Mouse (Mus musculus): Measurements from ENCODE around the gene Hhat. TPM values are rescaled to one million over a fixed set of nuclear protein-coding genes. Genes with fewer than 3 reads are reported as not detected.

The Hhat gene
- total and polyA plus RNA-seq, 3 experiments, result 1.6 to 2.8 (median 2.1) TPM

DNA sequence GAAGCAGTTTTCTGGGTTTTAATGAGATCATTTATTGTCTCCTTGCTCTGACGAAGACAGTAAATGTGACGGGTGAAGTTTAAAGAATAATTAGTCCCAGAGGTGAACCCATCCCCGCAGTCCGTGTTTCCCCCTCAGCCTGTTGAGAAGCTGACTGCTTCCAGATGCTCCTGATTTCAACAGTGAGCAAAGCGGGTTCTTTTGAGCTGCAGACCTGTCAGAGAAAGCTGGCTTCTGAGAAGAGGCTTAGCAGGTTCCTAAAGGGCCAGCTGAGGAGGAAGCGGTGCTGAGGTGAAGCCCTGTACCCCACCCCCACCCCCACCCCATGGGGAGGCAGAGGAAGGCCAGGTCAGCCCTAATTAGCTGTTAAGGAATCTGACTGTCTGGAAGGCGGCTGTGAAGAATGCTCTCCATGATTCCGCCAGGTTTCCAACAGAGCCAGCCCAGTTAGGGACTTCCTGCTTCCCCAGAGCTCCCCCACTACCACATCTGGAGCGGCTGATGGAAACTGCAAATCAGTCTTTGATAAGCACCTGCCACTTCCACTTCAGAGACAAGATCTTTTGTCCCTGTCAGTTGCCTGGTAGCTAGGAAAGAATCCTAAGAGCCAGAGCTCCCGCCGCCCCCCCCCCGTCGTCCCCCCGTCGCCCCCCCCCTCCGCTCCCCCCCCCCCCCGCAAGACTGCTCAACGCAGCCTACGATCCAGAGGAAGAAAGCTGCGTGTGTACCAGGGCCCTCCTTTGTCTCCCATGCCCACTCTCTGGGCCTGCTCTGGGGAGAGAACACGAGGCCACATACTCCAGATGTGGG is 25.4 kb upstream of the Hhat start:
- H3K79me2 ChIP-seq (replicated peaks; ENCODE audit: control insufficient read depth, insufficient read depth, low read length), result no peaks in the 10 kb centered on the region
- peaks cover 9% of the 10 kb centered on the region for H3K4me1 ChIP-seq (ENCODE audit: control insufficient read depth, insufficient read depth, low read length)
- H3K4me3 ChIP-seq, result no peak overlapping the region
- WGBS, result 16% methylated on average over 14 of the region's 21 CpGs
- no peaks in the 10 kb centered on the region for H3K27me3 ChIP-seq (ENCODE audit: control insufficient read depth, insufficient read depth, low read length)
- no peaks in the 10 kb centered on the region for H3K36me3 ChIP-seq (ENCODE audit: control insufficient read depth, insufficient read depth, low read length)
- no peak overlapping the region for H3K9ac ChIP-seq (ENCODE audit: low read depth, low read length)
- intact Hi-C loops (cut with DNase I), result no loop called here
- DNase-seq, result no peak
- TF ChIP-seq CTCF (IDR thresholded peaks at IDR 0.05) (no peak), POLR2A (IDR thresholded peaks at IDR 0.05; ENCODE audit: insufficient read depth, low read depth, low read length) (no peak), EP300 (IDR thresholded peaks at IDR 0.05; ENCODE audit: insufficient read depth, low read depth, low read length) (no peak)
- H3K27ac ChIP-seq, result no peak overlapping the region

DNA sequence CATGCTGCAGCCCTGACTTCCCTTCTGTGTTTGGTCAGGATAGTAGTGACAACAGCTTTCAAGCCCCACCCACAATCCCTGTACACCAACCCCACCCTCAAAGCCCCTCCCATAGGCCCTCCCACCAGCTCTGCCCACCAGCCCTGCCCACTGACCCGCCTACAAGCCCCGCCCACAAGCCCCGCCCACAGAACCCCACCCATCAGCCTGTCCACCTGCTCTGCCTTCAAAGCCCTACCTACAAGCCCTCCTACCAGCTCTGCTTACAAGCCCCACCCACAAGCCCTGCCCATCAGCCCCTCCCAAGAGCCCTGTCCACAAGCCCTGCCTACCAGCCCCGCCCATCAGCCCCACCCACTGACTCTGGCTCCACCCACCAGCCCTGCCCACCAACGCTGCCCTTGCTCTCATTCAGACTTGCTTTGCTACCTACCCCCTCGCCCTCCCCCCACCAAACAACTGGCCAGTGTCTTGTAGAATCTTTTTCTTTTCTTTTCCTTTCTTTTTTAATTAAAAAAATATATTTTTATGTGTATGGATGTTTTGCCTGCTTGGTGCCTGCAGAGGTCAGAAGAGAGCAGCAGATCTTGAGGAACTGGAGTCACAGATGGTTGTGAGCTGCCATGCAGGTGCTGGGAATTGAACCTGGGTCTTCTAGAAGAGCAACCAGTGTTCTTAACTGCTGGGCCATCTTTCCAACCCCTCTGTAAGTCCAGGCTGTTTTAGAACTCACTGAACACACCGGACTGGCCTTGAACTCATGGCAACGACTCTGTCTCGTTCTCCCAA is 24.1 kb upstream of the Hhat start:
- no peak overlapping the region for H3K9ac ChIP-seq (ENCODE audit: low read depth, low read length)
- H3K4me1 ChIP-seq (ENCODE audit: control insufficient read depth, insufficient read depth, low read length), result peaks cover 9% of the 10 kb centered on the region
- H3K36me3 ChIP-seq (ENCODE audit: control insufficient read depth, insufficient read depth, low read length), result no peaks in the 10 kb centered on the region
- H3K27me3 ChIP-seq (ENCODE audit: control insufficient read depth, insufficient read depth, low read length), result no peaks in the 10 kb centered on the region
- H3K4me3 ChIP-seq, result no peak overlapping the region
- DNase-seq, result no peak
- intact Hi-C loops (cut with DNase I), result no loop called here
- peak; percentile 27 for TF ChIP-seq CTCF (IDR thresholded peaks at IDR 0.05)
- no peak for TF ChIP-seq POLR2A (IDR thresholded peaks at IDR 0.05; ENCODE audit: insufficient read depth, low read depth, low read length)
- 62% methylated on average over 9 of the region's 9 CpGs for WGBS
- no peaks in the 10 kb centered on the region for H3K79me2 ChIP-seq (replicated peaks; ENCODE audit: control insufficient read depth, insufficient read depth, low read length)
- H3K27ac ChIP-seq, result no peak overlapping the region

DNA sequence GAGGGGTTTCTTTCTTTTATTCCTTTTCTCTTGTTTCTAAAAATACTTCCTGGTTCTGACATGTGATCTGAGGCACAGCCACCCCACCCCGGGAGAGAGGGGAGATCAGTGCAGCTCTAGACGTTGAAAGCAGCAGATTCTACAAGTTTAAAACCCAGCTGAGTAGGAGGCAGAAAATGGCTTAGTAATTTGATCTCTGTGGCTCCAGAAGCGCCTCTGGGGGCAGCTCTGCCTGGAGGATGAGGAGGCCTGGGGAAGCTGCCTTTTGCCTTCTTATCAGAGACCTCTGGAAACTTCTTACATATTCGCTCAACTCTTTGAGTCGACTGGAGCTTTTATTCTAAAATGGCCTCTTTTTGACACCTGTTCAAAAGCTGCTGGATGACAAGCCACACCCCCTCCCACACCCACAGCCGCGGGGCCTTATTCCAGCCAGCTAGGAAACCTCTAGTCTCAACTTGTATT is 20.9 kb upstream of the Hhat start:
- Histone ChIP-seq H3K79me2 (replicated peaks; ENCODE audit: control insufficient read depth, insufficient read depth, low read length) (no peaks in the 10 kb centered on the region), H3K9ac (ENCODE audit: low read depth, low read length) (no peak overlapping the region), H3K4me3 (no peak overlapping the region), H3K27ac (no peak overlapping the region), H3K4me1 (ENCODE audit: control insufficient read depth, insufficient read depth, low read length) (peaks cover 5% of the 10 kb centered on the region), H3K27me3 (ENCODE audit: control insufficient read depth, insufficient read depth, low read length) (no peaks in the 10 kb centered on the region), H3K36me3 (ENCODE audit: control insufficient read depth, insufficient read depth, low read length) (no peaks in the 10 kb centered on the region)
- intact Hi-C loops (cut with DNase I), result no loop called here
- no peak for DNase-seq
- 23% methylated on average over 7 of the region's 7 CpGs for WGBS
- TF ChIP-seq EP300 (IDR thresholded peaks at IDR 0.05; ENCODE audit: insufficient read depth, low read depth, low read length) (no peak), CTCF (IDR thresholded peaks at IDR 0.05) (no peak), POLR2A (IDR thresholded peaks at IDR 0.05; ENCODE audit: insufficient read depth, low read depth, low read length) (no peak)

DNA sequence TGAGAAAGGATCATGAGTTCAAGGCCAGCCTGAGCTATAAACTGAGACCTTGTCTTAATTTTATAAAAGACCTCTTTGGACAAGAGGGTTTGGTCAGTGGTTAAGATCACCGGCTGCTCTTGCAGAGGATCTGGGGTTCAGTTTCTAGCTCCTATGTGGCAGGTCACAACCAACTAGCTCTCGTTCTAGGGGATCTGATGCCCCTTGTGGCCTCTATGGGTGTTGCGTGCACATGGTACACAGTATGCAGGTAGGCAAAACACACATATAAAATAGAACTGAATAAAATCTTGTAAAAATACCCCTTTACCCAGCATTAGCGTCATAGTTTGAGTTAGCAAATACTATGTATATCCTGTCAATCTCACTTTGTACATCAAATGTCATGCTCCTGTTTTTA is 19.4 kb upstream of the Hhat start:
- Histone ChIP-seq H3K36me3 (ENCODE audit: control insufficient read depth, insufficient read depth, low read length) (no peaks in the 10 kb centered on the region), H3K27ac (no peak overlapping the region; the same call in 1 of the 2 replicates), H3K27me3 (ENCODE audit: control insufficient read depth, insufficient read depth, low read length) (no peaks in the 10 kb centered on the region), H3K4me1 (ENCODE audit: control insufficient read depth, insufficient read depth, low read length) (peaks cover 7% of the 10 kb centered on the region), H3K79me2 (replicated peaks; ENCODE audit: control insufficient read depth, insufficient read depth, low read length) (no peaks in the 10 kb centered on the region), H3K9ac (ENCODE audit: low read depth, low read length) (no peak overlapping the region), H3K4me3 (no peak overlapping the region)
- WGBS, result 88% methylated on average over 4 of the region's 4 CpGs
- intact Hi-C loops (cut with DNase I), result no loop called here
- TF ChIP-seq CTCF (IDR thresholded peaks at IDR 0.05) (peak; percentile 66), EP300 (IDR thresholded peaks at IDR 0.05; ENCODE audit: insufficient read depth, low read depth, low read length) (no peak)
- no peak for DNase-seq

DNA sequence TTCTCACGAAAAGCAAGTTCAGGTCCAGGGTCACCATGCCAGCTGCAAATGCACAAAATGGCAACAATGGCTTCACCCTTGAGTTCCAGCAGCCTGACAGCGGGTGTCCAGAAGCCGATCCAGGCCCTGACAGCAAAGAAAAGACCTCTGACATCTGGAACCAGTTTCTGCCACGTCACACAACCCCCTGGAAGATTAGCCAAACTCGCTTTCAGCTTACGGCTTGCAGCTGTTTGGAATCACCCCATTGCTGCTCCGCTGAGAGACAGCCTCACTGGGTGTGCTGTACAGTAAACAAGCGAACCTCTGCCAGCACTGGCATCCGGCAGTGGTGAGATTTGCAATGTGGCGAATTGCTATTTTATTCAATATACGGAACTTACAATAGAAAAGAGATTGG is 18.8 kb upstream of the Hhat start:
- peak; percentile 66 to 76 for DNase-seq
- H3K4me3 ChIP-seq, result no peak overlapping the region
- peak overlapping the region; percentile 63 for H3K27ac ChIP-seq
- no peak overlapping the region for H3K9ac ChIP-seq (ENCODE audit: low read depth, low read length)
- peaks cover 9% of the 10 kb centered on the region for H3K4me1 ChIP-seq (ENCODE audit: control insufficient read depth, insufficient read depth, low read length)
- 72% methylated on average over 11 of the region's 11 CpGs for whole genome bisulfite sequencing
- no peaks in the 10 kb centered on the region for H3K36me3 ChIP-seq (ENCODE audit: control insufficient read depth, insufficient read depth, low read length)
- no peaks in the 10 kb centered on the region for H3K27me3 ChIP-seq (ENCODE audit: control insufficient read depth, insufficient read depth, low read length)
- no peak for TF ChIP-seq CTCF (IDR thresholded peaks at IDR 0.05)
- no peak for TF ChIP-seq EP300 (IDR thresholded peaks at IDR 0.05; ENCODE audit: insufficient read depth, low read depth, low read length)
- no peak for TF ChIP-seq POLR2A (IDR thresholded peaks at IDR 0.05; ENCODE audit: insufficient read depth, low read depth, low read length)
- intact Hi-C loops (cut with DNase I), result loop anchor here (5.0 kb wide), 1 partner anchor 297 kb away; no protein-coding TSS in a partner anchor
- no peaks in the 10 kb centered on the region for H3K79me2 ChIP-seq (replicated peaks; ENCODE audit: control insufficient read depth, insufficient read depth, low read length)

DNA sequence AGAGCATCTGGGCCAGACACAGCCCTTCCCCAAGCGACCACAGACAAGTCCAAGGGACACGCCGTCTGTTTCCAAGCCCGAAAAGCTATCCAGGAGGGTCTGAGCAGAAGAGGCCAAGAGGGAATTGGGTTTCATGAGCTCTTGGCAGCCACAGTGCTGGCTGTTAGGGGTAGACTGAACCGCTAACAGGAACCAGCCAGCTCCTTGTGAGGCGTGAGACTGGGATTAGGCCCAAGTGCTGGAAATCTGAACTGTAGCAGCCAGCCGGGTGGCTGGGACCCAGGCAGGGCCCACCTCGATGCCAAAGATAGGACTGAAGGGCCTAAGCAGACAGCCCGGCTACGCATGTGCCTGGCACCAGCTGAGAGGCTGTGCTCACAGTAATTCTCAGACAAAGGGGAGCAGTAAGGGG is 18.1 kb upstream of the Hhat start:
- peak; percentile 81 to 90 for DNase-seq
- peak overlapping the region; percentile 63 for H3K27ac ChIP-seq
- 27% methylated on average over 10 of the region's 10 CpGs for WGBS
- intact Hi-C loops (cut with DNase I), result loop anchor here (5.0 kb wide), 1 partner anchor 298 kb away; no protein-coding TSS in a partner anchor
- no peaks in the 10 kb centered on the region for H3K27me3 ChIP-seq (ENCODE audit: control insufficient read depth, insufficient read depth, low read length)
- peak; percentile 68; the same call in 1 of the 2 replicates for TF ChIP-seq EP300 (IDR thresholded peaks at IDR 0.05; ENCODE audit: insufficient read depth, low read depth, low read length)
- no peak for TF ChIP-seq CTCF (IDR thresholded peaks at IDR 0.05)
- H3K36me3 ChIP-seq (ENCODE audit: control insufficient read depth, insufficient read depth, low read length), result no peaks in the 10 kb centered on the region
- no peak overlapping the region for H3K9ac ChIP-seq (ENCODE audit: low read depth, low read length)
- peaks cover 9% of the 10 kb centered on the region for H3K4me1 ChIP-seq (ENCODE audit: control insufficient read depth, insufficient read depth, low read length)
- H3K79me2 ChIP-seq (replicated peaks; ENCODE audit: control insufficient read depth, insufficient read depth, low read length), result no peaks in the 10 kb centered on the region
- no peak overlapping the region for H3K4me3 ChIP-seq
